Mouse (Mus musculus) adrenal gland (tissue): Measurements from ENCODE around the gene Cd28.
"Not testable (repeated sequence)": the region's sequence is repeated elsewhere in the genome, so short reads cannot be mapped to it uniquely, and the experiment has no call there.

Source experiments
- intact Hi-C: fragments of 180-260 bp; cut with DNase I; formaldehyde crosslinking; loops from one replicate; pipeline ENCODE4 v1.15.1; 2025

Gene Cd28

DNA sequence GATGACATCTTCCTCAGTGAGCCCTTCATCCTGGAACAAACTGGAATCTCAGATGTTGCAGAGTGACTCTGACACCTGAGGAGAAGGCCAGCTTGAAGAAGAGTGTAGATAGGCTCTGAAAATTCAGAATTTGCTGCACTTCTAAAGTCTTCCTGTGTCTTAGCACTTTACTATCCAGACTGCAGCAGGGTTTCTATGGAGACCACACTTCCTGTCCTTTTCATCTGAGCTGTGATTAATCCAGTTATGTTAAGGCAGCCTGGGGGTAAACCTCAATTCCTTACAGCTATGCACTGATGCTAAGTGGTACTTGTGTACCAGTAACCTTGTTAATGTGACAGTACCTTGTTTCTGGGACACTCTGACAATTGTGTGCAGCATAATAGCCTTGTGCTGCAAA, 77.1 kb downstream of the Cd28 start:
- intact Hi-C loops, result no loop called here

- intact Hi-C loops, result no loop called here
Measured at GRCm38 (mm10) chr1:60795677-60796205, 79.1 kb downstream of the Cd28 start.

DNA sequence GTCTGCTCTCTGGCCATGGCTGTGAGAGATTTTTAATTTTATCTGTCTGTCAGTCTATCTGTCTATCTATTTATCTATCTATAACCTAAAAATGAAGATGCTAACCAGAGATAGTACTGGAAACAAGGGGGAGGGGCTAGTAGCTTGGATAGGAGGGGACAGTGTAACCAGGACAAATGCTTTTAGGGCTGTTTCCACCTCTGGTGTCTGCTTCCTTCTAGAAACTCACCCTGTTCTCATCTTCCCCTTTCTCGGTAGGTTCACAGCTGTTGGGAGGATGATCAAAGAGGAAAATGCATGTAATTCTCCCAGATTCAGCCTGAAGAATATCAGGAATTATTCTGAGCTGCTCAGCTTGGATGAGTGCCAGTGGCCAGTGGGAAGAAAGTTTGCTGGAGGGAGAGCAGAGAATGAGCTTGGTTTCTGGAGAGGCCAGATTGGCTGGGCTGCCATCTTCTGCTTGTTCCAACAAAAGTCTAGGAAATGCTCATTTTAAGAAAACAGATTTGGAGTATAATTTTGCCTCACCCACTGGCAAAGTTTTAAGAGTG, 83.3 kb downstream of the Cd28 start:
- intact Hi-C loops, result no loop called here

- intact Hi-C loops, result no loop called here
Measured at GRCm38 (mm10) chr1:60801210-60801671, 84.6 kb downstream of the Cd28 start.

DNA sequence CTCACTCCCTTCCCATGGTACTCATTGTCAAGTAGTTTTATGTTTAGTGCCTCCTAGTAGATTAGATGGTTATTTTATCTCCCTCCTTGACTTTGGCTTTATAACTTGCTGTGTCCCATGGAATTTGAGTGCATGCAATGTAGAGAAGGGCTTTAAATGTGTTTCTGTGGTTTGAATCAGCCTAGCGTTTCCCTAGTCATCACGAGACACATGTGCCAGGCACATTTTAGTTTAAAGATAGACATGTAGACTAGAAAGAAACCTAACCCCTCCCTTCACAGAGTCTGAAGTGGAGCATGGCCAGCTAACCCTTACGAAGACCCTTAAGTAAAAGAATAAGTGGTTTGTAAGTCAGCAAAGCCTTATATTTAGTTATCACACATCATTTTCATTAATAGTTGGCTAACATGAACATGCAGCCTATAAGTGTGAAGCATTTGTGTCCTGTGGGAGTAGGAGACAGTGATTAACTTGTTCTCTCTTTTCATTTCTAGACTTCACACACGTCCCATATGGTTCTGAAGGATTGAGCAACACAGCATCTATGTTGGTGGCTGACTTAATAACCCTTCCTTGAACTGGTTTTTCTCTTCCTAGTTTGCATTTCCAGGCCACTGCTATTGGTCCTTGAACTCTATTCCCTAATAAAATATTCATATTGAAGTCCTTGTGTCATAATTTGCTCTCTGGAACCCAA, 86.7 kb downstream of the Cd28 start:
- intact Hi-C loops, result no loop called here

DNA sequence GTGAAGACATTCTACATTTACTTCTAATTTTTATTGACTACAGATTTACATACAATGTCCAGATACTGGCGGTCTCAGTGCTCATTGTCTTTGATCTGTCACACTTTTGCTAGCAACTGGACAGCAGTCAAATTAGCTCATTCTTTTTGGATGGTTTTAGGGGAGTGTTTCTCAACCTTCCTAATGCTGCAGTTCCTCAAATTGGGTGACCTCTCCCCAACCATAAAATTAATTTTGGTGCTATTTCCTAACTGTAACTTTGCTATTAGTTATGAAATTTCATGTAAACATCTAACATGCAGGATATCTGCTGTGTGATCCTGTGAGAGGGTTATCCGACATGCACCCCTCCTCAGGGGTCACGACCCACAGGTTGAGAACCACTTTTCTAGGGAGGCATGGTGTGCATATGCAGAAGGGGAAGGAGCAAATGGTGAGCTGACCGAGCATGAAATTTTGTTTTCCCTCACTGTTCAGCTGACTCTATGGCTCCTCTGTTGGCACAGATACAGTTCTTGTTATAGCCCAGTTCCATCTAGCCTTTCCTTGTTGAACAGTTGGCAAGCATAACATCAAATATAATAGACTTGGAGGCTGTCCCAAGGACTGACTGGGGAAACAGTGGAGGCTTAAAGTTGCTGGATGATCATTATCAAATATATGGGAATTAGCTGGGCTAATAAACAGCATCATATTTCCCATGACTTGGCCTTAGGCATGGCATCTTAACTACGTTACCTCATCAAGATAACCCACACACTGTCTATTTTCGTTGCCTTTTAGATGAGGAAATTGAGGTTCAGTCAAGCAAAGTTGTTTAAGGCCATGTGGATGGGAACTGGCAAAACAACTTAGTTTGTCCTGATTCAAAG, 87.5 kb downstream of the Cd28 start:
- intact Hi-C loops, result no loop called here

- intact Hi-C loops, result no loop called here
Measured at GRCm38 (mm10) chr1:60805178-60805577, 88.6 kb downstream of the Cd28 start.

DNA sequence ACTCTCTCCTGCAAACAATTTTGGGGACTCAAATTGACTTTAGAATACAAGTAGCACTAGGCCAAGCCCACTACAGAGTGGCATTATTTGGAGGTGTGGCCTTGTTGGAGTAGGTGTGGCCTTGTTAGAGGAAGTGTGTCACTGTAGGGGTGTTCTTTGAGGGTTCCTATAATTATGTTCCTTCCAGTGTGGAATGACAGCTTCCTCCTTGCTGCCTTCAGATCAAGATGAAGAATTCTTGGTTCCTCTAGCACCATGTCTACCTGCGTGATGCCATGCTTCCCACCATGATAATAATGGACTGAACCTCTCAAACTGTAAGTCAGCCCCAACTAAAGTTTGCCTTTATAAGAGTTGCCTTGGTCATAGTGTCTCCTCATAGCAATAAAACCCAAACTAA, 91.1 kb downstream of the Cd28 start:
- intact Hi-C loops, result no loop called here

- intact Hi-C loops, result no loop called here
Measured at GRCm38 (mm10) chr1:60808466-60808865, 91.9 kb downstream of the Cd28 start.

GRCm38 (mm10) chr1:60809166-60809565, 92.6 kb downstream of the Cd28 start:
- intact Hi-C loops, result no loop called here

DNA sequence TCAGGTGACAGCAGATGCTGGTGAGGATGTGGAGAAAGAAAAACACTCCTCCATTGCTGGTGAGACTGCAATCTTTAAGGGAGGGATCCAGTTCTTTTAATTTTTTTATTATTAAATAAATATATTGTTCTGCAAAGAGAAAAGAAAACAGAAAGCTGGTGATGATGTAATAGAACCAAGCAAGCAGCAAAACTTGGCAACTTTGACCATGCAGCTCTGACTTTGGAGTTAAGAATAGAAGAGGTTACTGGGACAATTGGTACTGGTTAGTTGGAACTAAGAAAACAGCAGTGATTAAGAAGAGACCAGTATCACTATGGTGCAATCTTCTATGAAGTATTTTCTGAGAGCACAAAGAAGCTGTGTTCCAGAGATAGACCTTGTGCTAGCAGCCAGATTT, 94.2 kb downstream of the Cd28 start:
- intact Hi-C loops, result no loop called here

DNA sequence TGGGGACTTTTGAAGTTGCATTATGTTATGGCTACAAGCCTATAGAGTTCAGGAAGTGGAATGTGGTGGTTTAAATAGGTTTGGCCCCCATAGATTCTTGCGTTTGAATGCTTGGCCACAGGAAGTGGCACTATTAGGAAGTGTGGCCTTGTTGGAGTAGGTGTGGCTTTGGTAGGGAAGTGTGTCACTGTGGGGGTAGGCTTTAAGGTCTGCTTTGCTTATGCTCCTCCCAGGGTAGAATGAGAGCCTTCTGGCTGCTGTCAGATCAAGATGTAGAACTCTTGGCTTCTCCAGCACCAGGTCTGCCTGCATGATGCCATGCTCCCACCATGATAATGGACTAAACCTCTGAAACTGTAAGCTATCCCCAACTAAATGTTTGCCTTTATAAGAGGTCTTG, 95.4 kb downstream of the Cd28 start:
- intact Hi-C loops, result no loop called here

DNA sequence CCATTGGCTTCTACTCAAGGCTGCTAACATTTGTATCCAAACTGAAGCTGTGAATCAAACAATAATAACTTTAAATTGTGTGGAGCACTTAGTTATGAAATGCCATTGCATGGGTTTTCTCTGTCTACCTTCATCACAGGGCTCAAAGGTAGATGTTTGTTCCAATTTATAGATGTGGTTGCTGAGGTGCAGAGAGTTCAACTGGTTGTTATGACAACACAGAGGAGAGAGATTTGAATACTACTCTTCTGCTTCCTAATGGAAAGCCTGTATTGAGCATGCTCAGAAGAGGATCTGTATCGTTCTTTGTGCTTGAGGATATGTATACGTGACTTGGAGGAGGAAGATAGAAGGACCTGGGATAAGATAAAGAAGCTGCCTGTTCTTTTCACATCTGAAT, 96.8 kb downstream of the Cd28 start:
- intact Hi-C loops, result no loop called here

GRCm38 (mm10) chr1:60815912-60816311, 99.3 kb downstream of the Cd28 start:
- intact Hi-C loops, result no loop called here

- intact Hi-C loops, result not testable (repeated sequence)
Measured at GRCm38 (mm10) chr1:60818491-60818890, 101.9 kb downstream of the Cd28 start.

DNA sequence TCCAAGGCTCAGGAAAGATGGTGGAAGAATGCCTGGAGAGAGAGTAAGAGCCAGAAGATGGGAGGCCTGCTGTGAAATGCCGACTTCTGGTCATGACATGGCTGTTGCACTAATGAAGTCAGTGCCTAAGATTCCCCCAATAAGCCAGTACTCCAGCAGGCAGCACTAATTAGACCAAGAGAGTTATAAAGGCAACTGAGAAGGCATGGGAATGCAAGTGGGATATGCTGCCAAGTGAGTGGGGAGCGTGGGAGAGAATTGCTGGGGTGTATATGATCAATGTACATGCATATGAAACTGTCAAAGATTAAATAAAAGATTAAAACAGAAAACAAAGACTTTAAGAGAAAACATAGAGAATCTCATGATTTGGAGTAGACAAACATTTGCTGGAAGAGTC, 103.4 kb downstream of the Cd28 start:
- intact Hi-C loops, result no loop called here

GRCm38 (mm10) chr1:60820981-60821380, 104.4 kb downstream of the Cd28 start:
- intact Hi-C loops, result no loop called here

DNA sequence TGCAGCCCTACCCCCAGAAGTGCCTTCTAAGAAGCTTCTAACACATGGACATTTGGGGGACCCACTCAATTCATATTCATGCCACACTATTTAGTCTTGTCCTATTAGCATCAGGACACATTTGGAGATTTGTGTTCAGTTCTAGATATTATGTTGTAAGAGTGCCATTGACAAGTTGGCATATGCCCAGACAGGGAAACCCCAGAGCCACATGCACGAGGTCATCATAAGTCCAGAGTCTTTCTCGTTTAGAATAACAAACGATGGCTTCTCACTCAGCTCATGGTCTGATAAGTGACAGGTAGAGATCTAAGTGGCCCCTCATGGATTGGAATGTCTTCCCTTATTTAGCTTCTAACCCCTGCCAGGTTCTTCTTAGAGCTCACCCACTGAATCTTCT, 105.0 kb downstream of the Cd28 start:
- intact Hi-C loops, result no loop called here
